Mouse (Mus musculus): ENCODE measurements at regions not wholly inside any gene's neighbourhood (a gene's known extent, or its start where the extent isn't known, plus 50 kb on each side); places are given as distances from the start of the nearest gene placed in this dataset.

DNA sequence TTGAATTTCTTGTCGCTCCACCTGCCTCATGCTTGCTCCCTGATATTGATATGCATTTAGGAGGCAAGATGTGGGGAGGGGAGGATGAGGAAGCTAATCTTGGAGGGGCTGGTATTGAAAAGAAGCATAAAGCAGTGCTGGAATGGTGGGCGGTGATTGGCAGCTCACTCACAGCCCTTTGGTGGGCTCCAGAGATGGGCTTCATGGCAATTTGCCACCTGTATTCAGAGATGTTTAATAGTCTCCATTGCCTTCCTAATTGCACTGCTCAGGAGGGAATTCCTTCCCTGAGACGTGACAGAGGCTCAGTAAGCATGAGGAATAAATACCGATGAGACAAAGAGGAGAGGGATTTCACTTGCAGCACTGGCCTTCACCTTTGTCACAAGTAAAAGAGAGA lies 146.0 kb downstream of the Bcat1 start:
- TF ChIP-seq CTCF (IDR thresholded peaks at IDR 0.05; ENCODE audit: borderline replicate concordance, insufficient read depth, low read depth, low read length) (no peak), POLR2A (IDR thresholded peaks at IDR 0.05; ENCODE audit: borderline replicate concordance, insufficient read depth, low read length) (no peak)
